Mouse (Mus musculus) adrenal gland, postnatal 10 days (tissue): ENCODE measurements around the gene Snx8. TPM values are rescaled to one million over a fixed set of nuclear protein-coding genes. Genes with fewer than 3 reads are reported as not detected.

Experiments
- DNase-seq: peaks from one replicate; pipeline ENCODE4 v3.0.0; 2021; ENCODE audit warnings: mixed read lengths
- microRNA-seq: library from miRNA; unstranded; fragments of <30 nt; microRNA quantifications from one replicate; pipeline ENCODE4 v1.2.0, GENCODE M21; 2021
- total RNA-seq, 2 experiments: library from RNA; stranded (reverse); gene quantifications; 2 replicates each; pipeline ENCODE4 v1.2.3; 2021

Snx8 gene
- total RNA-seq, 2 experiments from 2014 or later = 19.7 to 20.3 TPM

DNA sequence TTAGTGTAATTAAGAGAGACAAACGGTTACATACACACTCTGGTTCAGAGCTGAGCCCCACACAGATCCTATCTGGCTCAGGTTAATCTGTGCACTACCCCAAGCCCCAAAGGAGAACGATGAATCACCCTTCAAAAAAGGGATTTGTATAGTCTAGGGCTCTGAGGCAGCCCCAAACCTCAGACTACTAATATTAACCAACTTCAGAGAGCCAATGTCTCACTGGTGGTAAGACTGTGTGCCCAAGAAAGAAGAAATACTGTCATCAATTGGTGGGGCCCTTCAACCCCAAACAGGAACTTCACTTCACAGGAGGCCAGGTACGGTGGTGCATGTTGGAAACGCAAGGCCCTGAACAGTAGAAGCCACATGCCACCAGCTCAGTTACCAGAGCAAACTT lies 43.8 kb downstream of the Snx8 start:
- DNase-seq = no peak

DNA sequence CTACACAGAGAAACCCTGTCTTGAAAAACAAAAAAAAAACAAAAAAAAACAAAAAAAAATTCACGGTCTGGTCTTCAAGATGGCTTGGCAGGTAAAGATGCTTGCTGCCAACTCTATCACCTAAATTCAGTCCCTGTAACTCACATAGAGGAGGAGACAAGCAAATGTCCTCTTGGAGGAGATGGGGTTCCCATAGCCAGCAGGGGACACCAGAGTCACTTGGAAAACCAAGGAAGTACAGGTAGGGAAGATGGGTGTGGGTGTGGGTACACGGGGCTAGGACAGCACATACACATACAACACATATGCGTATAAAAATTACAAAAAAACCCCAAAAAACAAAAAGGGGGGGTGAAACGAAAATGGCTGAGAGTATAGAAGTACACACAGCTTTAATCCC lies 46.2 kb downstream of the Snx8 start:
- no peak for DNase-seq

GRCm38 (mm10) chr5:140339836-140340235 lies 49.2 kb downstream of the Snx8 start:
- DNase-seq = no peak

DNA sequence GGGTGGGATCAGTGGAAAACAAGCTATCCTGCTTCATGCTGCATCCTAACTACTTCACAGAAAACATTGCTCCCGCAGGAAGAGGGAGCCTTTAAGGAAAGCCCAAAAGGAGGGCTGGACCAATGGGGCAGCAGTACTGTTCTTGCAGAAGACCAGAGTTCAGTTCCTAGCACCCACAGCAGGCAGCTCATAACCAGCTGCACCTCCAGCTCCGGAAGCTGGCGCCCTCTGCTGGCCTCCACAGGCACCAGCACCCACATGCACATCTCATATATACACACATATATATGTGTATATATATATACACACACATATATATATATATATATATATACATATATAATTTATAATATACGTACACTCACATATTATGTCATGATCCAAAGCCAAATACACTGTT lies 50.3 kb downstream of the Snx8 start:
- DNase-seq = no peak

- peak; percentile 59 for DNase-seq
These were observed 52.4 kb downstream of the Snx8 start for GRCm38 (mm10) chr5:140336680-140337079.

- DNase-seq = no peak
These were observed 55.4 kb downstream of the Snx8 start for GRCm38 (mm10) chr5:140333631-140334030.

- DNase-seq = no peak
These were observed 56.5 kb downstream of the Snx8 start for GRCm38 (mm10) chr5:140332519-140332918.

- peak; percentile 91 for DNase-seq
These were observed 57.2 kb downstream of the Snx8 start, which contains the start of gene Mrm2 for GRCm38 (mm10) chr5:140331615-140332512. TSS of gene Mrm2 (minus strand) at chr5:140331898.

GRCm38 (mm10) chr5:140324058-140324457 lies 65.0 kb downstream of the Snx8 start:
- DNase-seq = no peak

DNA sequence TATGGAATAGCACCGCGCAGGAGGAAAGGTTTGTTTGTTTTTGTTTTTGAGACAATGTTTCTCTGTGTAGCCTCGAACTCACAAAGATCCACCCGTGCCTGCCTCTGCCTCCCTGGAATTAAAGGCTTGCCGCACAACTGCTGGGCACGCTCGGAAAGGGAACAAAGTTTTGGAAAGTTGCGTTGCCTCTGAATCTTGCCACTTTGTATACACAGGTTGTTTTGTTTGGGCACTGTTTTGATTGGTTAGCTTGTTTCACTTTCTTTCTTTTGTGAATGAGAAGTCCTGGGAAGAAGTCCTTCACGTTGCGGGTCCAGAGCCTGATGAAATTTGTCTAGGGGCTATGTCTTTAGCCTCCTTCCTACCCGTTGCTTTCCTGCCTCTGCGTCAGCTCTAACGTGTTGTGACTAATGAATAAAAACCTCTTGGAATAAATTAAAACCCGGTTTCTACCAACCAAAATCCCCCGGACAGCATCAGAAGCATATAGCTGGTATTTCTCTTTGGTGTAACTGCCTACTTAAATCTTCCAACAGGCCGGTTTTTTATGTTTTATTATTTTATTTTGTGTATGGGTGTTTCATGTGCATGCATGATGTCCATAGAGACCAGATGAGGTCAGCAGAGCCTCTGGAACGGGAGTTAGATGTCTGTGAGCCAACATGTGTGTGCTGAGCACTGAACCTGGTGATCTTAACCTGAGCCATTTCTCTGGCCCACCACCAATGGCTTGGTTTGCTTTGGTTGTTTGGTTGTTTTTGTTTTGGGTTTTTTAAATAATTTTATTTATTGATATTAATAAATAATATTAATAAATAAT lies 67.1 kb downstream of the Snx8 start:
- no peak for DNase-seq

DNA sequence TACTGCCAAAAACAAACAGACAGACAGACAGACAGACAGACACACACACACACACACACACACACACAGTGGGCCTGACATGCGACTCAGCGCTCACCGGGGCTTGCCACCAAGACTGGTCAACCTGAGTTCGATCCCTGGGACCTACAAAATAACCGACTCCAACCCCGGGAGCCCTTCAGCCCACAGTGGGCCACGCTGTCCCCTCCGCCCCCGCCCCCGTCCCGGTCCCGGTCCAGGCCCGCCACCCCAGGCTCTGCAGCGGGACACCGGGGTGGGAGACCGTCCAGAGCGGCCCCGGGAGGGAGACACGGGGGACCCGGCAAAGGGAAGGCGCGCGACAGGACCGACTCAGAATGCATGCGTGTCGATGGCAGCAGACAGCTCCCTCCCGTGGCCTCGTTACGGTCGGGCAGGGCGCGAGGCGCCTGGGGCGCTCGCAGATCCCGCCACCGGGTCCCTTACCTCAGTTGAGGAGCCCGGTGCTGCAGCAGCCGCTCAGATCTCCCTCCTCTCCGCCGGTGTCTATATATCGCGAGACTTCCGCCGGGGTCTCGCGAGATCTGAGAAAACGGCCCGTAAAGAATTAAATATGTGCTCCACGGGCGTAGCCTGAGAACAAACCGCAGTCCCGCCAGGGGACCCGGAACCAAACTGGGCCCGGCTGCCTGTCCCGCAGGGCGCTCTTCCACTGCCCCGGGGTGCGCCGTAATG lies 67.9 kb downstream of the Snx8 start, which contains the start of the genes Mad1l1 and Nudt1:
Gene Mad1l1, minus strand, starts transcription at position 511 of the 714 bp plus-strand sequence.
Gene Nudt1, plus strand, starts transcription at position 615 of the 714 bp plus-strand sequence.
- DNase-seq = peak; percentile 95

DNA sequence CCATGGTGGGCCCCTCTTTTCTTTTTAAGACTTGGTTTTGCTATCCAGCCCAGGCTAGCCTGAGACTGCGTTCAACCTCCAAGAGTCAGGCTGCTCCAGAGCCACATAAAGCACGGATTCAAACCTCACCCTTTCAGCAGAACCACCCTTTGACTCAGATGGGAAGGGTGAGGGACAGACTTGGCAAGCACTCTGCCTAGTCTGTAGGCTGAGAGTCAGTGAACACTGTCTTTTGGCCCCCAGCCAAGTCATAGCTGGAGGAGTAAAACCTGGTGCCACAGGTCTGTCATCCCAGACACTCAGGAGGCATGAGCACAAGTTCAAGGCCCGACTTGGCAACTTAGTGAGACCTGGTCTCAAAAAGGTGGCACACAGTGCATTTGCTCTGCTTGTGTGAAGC lies 72.3 kb downstream of the Snx8 start:
- peak; percentile 15 for DNase-seq

DNA sequence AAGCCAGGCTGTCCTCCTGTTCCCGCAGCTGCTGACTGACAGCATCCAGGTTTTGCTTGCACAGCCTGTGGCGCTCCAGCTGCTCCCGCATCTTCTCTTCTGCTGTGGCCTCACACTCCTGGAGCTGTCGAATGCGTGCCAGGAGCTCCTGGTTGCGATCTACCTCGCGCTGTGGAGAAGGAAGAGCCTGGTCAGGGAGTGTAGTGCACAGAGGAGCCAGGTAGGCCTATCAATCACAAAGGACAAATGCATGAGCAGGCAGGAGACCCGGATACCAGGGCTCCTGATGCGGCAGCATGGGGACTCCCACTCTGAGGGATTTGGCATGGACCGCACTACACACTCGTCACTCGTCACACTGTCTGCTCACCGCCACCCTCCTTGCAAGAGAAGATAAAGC lies 81.5 kb downstream of the Snx8 start:
- no peak for DNase-seq

GRCm38 (mm10) chr5:140306016-140306415 lies 83.0 kb downstream of the Snx8 start:
- no peak for DNase-seq

- no peak for DNase-seq
These were observed 90.8 kb downstream of the Snx8 start for GRCm38 (mm10) chr5:140298291-140298690.

- DNase-seq = peak; percentile 62
These were observed 96.9 kb downstream of the Snx8 start for GRCm38 (mm10) chr5:140292152-140292551.

Small RNA genes within 50 kb of the gene (microRNA-seq; reads per million reads assigned to microRNA genes)
- gene Mir7038 = not detected

Other genes with a start within 250 kb of the Snx8 start
- 10 to 100 TPM; 20.3 to 22.3 TPM for gene Mad1l1, start 67.7 kb downstream of the Snx8 start, total RNA-seq
- gene Nudt1, start 67.6 kb downstream of the Snx8 start, total RNA-seq = 10 to 100 TPM; 19.8 to 26.8 TPM
- gene Mrm2, start 57.4 kb downstream of the Snx8 start, total RNA-seq = 10 to 100 TPM; 12.0 to 13.9 TPM
- 100 to 1,000 TPM; 132 to 140 TPM for gene Eif3b, start 30.1 kb upstream of the Snx8 start, total RNA-seq
- gene Gm4869, start 56.4 kb upstream of the Snx8 start, total RNA-seq = under 1 TPM in 1 of 2 experiments, not detected in 1; 0.15 TPM
- gene Chst12, start 116.3 kb upstream of the Snx8 start, total RNA-seq = 10 to 100 TPM; 10.9 to 13.9 TPM
- not detected for gene Grifin, start 175.8 kb upstream of the Snx8 start, total RNA-seq
- 10 to 100 TPM; 18.2 to 24.6 TPM for gene Lfng, start 218.1 kb upstream of the Snx8 start, total RNA-seq